Mouse (Mus musculus) layer of hippocampus, adult 11-12 months (tissue): ENCODE results near the gene Gpc6.
A peak's percentile ranks its signal among the peaks of the same experiment; 100 is the strongest.

ENCODE experiments used
- DNase-seq: peaks from one replicate; pipeline ENCODE4 v3.0.0; 2022; ENCODE audit warnings: low spot score

Gene Gpc6

DNA sequence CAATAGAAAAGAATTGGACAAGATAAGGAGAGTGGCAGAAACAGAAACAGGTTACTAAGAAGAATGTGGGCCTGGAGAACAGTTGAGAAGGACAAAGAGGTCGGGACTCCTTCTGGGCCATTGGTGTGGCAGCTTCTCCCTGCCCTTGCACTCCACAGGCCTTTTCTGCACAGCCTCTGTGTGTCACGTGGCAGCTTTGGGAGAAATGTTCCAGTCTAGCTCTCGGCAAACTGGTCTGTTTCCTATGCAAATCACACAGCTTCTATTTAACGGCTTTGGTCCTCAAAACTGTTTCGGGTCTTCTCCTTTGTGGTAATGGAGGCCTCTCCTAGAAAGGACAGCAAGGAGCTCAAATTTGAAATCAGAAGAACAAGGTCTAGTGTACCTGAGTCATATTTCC is 871.5 kb downstream of the Gpc6 start:
- DNase-seq = no peak

DNA sequence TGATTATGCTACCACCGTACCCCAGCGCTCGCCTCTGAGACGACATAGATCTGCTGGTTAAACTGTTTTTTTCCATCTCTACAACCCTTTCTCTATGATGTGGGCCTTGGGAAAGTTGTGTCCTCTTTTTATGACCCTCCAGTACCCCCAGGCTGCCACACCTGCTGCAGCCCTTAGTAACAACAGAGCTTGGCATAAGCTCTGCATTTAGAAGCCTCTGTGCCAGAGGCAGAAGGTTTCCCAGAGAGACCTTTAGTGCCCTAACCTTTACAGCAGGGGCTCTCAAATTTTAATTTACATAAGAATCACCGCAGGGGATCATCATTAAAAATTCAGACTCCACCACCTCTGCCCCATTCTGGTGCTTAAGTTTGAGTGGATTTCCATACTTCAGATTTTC is 875.3 kb downstream of the Gpc6 start:
- no peak for DNase-seq

DNA sequence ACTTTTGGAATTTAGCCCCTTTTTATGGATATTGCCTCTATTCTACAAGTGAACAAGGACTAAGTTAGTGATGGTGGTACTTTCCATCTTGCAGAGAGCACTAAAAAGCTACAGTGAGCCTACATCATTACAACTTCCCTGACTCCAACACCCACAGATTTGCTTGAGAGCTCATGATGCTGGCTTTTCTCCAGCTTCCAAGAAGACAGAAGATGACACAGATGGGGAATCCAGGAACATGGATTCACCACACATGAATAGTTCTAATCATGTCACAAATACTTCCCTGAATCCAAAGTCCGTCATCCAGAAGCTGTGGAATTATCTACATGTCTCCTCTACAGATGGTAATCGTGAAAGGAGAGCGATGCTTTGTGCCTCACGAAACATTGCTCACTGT is 882.7 kb downstream of the Gpc6 start:
- DNase-seq = no peak

DNA sequence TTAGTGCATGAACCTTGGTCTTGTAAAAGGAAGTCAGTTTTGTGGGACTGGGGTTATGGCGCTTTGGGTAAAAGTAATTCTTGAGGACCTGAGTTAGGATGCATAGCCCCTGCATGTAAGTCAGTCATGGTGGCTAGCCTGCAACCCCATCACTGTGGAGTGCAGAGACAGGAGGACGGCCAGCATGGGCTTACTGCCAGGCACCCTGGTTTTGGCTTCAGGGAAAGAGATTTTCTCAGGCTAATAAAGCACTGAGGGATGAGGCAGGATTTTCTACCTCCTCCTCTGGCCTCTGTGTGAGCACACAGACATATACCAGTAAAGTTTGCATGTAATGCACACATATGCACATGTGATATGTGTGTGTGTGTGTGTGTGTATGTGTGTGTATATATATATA is 883.2 kb downstream of the Gpc6 start:
- DNase-seq = no peak

DNA sequence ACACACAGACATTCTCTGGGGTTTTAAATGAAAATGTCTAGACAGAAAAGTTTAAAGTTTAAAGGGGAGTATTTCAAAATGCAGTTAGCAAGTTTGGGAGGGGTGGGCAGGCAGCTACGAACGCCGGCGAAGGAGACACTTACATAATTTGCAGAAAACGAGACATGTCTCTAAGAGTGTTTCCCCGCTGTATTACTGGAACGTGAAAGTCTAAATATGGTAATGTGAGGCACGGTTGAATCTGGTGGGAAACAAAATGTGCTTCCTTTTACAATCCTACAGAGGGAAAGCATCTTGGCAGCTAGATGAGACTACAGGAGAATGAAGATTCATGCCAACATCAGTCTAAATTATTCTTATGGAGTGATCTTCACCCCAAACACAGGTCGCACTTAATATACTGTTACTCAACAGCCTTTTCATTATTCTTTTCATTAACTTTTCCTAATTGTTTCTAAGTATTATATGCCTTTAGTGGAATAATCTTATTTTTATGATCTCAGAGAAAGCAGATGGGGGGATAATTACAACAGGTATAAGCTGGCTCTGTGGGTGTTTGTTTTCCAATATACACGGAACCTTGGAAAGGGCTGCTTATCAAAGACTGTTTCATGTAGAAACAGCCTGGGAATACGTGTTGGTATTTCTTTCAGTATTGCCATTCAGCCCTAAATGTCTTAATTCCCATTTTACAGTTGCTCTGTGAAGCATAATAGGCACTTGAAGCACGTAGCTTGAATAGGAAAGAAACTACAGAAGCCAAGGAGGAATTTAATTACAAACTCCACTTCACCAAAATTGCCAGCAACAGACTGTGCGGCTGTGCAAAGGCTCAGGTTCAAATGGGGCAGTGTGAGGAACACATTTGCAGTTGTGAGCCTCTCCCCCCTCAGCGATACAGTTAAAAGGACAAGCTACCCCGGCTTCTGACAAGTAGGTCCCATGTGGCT is 885.5 kb downstream of the Gpc6 start:
- no peak for DNase-seq

DNA sequence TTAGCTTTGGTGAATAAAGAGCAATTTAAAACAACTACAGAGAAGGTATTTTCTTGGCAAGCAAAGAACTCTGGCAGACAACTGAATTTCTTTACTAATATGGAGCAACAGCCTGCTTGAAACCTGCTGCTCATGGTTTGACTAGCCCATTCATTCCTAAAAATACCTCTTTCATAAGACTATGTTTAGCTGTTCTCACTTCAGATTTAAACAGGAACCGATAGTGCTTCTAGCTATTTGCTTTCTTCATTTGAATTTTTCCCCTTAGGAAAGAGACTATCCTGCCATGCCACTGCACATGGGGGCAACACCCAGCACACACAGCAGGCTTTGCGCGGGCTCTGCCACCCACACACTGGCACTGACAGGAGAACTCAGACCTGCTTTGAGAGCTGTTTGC is 888.4 kb downstream of the Gpc6 start:
- peak; percentile 47 for DNase-seq

DNA sequence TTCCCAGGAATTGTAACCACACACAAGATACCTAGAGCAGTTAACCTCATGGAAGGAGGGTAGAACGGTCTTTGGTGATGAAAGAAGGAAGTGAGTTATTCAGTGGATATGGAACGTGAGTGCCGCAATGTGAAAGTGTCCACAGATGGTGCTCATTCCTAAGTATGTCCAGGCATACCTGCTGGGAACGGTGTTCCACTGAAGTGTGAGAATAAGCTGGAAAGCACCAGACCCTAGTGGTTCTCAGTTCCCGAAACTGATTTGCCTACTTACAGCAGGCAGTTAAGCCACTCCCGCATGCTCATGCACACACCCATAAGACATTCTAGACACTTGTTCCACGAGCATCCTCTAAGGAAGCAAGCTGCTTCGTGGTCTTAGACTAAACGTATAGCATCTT is 890.9 kb downstream of the Gpc6 start:
- no peak for DNase-seq

DNA sequence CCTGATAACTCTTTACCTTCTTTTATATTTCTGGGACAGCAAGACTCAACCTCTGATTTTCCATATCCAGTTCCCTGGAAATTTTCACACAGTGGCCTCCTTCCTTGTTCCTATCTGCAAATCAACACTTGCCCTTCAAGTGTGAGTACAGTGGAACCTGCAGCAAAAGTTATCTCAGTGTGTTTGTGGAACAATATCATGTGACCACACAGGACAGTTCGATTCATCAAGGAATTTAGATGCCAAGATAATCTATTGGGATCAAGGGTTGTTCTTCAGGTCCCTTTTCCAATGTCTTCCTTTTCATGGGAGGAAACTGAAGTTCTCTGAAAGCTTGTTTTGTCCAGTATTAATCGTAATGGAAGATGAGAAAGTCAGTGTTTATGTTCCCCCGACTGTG is 891.6 kb downstream of the Gpc6 start:
- DNase-seq = no peak

DNA sequence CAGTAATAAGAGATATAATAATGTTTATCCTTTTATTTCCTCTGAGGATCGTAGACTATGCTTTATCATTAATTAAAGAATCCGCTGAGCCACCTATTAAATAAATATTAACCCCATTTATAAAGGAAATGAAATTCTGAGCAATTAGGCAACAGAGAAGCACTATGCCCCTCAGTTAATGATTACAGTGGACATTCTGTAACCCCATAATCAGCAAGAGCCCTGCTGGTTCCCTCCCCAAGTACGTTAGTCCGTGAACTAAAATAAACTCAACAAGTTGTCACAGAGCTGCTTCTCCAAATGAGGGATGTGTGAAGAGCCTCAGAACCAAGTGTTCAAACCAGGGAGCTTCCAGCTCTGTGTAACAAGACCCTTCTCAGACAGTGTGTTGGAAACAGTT is 892.1 kb downstream of the Gpc6 start:
- no peak for DNase-seq

DNA sequence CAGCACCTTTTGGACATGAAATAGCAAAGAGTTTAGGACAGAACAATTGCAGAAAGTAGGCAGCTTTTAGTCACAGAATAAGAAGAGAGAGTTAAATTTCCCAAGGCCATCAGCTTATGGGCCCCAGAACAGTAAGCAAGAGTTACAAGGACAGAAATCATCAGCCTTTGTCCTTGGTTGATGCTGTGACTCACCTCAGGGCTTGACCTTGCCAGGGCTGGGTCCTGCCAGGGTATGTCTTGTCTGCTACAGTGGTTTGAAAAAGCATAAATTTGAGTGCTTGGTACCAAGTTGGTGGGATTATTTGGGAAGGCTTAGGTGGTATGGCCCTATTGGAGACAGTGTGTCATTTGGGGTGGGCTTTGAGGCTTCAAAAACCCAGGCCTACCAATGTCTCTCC is 899.4 kb downstream of the Gpc6 start:
- no peak for DNase-seq

DNA sequence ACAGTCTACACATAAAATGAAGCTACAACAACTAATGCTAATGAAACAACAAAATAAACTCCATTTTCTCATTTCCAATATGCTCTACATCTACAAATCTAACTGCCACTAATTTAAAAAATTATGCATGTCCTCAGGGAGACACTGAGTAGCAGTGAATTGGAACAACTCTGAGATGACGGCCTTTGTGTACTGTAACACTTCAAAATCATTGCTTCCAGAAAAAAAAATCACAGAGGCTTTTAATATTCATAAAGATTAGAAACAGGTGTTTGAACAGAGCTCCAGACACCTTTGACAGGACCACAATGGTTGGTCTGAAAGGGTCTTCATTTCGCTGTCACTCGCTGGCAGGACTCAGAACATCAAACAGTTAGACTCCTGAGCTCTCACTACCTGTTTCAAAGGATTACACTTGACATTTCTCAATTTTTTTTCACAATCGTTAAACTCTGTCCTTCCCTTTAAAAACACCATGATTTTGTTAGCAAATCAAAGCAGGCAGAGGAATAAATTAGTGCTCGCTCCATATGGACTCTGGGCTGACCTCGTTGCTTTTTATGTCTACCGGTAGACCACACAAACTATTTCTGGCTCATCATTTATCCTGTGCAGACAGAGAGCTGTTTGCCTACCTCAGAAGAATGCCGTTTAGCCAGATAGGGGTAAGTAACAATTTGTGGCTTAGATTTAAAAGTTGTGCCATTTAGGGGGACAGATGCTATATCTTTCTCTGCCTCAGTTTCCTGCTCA is 901.4 kb downstream of the Gpc6 start:
- DNase-seq = no peak

DNA sequence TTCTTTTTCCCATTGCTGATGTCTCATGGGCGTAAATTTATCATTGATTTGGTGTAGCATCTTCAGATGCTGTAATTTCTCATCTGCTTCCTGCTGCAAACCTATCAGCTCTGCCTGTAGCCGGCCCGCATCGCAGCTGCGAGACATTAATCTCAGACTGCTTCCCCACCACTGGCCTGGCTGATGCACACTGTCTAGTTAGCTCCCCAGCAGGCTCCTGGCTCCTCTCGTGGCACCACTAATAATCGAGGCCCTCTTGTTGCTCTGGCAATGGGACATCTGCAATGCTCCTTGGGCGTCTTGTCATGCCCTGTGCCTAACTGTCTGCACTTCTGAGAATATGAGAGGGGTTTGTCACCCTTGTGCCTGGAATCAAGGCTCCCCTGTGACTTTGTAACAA is 906.2 kb downstream of the Gpc6 start:
- no peak for DNase-seq

DNA sequence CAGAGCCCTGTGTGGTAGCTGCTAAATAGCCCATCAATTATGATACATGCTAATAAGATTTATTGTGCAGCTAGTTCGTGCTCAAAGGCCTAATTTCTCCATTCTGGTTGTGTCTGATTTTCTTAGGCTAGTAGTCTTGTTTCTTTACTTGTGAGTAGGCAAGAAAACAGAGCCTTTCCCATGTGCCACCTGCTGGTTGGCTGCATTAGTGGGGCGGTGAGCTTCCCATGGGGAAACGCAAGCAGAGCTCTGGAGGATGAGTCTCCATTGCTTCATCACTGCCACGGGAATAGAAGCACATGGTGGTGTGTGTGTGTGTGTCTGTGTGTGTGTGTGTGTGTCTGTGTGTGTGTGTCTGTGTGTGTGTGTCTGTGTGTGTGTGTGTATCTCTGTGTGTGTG is 906.6 kb downstream of the Gpc6 start:
- DNase-seq = peak; percentile 47

DNA sequence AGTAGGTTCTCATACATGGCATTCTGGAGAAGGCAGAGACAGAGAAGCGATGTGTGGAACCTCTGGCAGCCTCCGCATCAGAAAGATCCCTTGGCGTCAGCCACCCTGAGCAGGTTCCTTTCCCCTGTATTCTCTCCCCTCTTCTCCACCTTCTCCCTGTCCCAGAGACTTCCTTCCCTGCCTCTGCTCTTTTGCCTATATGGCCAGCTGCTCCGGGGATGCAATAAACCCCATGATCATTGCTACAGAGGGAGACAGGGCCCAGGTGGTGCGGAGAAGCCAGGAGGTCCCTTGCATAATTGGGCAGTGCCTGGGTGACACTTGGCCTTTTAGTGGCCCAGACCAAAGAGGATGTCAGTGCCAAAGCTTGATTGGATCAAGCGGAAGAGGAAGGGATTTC is 910.4 kb downstream of the Gpc6 start:
- DNase-seq = no peak

DNA sequence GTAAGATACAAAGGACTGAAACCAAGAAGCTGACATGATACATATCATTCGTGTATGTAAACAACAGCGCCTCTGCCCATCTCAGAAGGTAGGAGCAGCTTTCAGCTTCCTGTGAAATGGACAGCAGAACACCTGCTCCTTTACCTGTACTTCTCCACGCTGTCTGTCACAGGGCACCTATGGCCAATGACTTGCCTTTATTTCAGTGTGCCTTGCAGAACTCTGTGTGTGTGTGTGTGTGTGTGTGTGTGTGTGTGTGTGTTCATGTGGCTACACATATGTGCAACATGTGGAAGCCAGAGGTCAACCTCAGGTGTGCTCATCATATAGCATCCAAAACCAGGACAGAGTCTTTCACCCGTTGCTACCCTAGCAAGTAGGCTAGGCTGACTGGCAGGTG is 911.9 kb downstream of the Gpc6 start:
- no peak for DNase-seq

DNA sequence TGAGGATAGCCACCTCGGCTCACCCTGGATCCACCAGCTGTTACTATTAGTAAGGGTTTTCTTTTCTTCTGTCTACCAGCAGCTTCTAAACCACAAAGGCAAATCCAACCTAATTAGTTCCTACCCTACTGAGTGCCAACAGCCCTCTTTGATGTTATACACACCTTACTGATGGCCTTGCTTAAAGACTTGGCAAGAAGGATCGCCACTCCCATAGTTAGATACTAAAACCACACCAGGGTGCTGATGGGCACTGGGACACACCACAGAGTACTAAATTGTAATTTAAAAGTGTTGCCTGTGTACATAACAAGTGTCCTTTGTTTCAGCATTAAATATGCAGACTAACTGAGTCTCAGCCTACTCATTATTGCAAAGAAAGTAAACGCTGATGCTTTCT is 912.6 kb downstream of the Gpc6 start:
- DNase-seq = no peak

DNA sequence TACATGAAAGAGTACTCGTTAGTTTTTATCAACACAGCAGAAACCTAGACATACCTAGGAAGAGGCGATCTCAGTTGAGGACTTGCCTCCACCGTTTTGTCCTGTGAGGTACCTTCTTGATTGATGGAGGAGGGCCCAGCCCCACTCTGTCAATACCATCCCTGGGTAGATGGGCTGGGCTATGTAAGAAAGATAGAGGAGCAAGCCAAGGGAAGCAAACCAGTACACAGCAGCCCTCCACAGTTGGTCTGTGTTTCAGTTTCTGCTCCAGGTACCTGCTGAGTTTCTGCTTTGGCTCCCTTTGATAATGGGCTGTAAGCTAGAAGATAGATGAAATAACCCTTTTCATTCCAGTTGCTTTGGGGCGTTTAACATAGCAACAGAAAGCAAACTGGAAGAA is 916.1 kb downstream of the Gpc6 start:
- no peak for DNase-seq

DNA sequence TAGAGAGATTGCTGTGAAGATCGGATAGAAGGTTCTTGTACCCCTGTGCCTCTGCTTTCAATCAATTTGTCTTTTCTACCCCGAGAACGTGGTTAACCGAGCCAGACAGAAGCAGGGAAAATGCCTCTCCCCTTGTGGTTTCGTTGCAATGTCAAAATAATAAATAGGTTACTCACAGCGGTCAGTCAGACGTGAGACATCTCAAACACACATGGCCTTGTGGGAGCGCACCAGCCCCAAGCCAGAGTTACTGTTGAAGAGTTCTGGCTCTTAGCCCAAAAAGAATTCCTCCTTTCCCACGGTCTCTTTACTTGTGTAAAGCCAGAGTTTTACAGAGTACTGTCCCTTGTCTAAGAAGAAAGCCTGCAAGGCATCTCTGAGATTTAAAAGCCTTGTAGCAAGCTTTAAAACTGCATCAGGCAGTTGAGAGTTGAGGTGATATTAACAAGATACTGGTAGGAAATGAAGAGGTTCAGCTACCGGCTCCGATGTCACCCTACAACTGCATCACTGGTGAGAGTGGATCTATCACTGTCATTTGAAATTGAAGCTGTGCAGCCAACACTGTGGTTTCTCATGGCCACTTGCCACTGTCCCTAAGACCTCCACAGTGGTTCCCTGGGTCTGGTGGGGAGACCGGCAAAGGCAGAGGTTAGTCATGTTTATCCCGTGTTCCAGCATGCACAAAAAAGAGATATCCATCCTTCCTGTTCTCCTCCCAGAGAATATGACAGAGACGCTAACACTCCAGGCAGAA is 916.9 kb downstream of the Gpc6 start:
- no peak for DNase-seq

DNA sequence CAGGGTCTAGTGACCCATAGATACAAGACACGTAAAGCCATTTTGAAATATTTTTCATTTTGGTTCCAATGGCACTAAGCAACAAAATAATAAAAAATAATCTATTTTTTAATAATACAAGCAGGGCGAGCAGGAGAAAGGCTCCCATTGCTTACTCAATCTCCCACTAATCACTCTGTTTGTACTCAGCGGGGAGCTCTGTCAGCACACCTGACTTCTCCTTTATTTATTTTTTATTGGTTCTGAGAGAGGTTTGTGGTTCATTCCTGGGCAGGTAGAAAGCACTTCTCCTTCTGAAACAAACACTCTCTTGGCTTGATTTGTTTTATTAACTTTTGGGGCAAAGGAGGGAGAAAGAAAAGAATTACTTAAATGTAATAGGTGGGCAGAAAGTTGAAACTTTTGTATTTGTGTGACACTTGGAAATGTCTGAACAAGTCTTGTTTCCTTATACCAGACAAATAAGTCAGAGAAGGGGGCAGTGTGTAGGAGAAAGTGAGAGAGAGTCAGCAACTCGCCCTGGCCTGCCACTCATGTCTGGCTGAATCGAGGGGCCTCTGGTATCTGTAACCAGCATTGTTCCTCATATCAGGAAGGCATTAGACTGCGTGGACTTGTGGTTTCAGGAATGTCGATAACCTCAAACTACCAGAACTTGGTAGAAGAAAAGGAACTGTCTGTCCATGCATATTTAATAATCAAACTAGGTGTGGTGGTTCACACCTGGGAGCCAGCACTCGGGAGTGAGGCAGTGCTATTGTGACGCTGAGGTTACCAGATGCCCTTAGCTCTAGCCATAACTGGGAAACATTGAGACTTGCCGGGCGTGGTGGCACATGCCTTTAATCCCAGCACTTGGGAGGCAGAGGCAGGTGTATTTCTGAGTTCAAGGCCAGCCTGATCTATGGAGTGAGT is 924.7 kb downstream of the Gpc6 start:
- no peak for DNase-seq

DNA sequence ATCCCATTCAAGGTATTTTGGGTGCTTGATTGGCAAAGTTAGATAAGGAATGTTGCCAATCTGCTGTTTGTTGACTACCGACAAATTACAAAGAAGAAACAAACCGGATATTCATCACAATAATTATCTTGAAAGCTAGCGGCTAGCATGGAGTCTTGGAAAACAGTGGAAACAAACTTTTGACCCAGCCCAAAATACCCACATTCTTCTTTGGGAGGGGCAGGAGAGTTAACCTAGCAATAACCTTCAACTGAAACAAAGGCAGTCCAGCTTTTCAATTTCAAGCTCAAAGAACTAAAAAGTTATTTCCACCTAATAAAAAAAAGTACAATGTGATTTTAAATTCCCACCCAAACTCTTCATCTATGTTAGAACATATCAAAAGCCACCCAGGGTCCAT is 927.2 kb downstream of the Gpc6 start:
- no peak for DNase-seq

DNA sequence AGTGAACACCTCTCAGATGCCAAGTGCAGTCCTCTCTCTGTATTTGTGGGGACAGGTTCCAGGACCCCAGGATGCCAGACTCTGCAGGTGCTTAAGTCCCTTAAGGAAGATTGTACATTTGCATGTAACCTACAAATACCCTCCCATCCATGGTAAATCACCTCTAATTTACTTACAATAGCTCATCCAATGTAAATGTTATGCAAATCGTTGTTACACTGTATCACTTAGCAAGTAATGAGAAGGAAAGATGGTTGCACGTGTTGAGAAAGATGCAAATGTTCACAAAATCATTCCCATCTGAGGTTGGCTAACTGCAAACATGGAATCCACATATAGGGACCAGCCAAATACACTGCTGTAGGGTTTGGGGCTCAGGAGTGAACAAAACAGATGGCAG is 927.7 kb downstream of the Gpc6 start:
- DNase-seq = no peak

DNA sequence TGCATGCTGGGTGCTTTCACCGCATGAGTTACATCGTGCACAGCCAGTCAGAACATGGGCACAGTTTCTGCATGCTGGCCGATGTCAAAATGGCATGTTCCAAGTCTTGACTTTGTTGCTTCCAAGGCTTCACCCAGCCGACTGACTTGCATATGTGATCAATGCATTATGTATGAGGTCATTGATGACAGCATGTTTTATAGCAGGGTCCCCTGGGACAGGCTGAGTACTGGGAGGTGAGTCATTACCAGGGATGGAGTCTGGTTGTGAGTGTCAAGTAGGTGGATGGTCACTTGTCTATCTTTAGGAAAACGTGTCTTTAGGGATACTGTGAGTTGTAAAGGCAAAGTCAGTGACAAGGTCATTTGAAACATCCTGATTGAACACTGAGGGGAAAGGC is 929.4 kb downstream of the Gpc6 start:
- no peak for DNase-seq
